Mouse (Mus musculus): ENCODE data around the gene Arl2bp. TPM values are rescaled to one million over a fixed set of nuclear protein-coding genes. Genes with fewer than 3 reads are reported as not detected.

Arl2bp gene
- total RNA-seq, 1 experiment from 2014 or later = 139 TPM

DNA sequence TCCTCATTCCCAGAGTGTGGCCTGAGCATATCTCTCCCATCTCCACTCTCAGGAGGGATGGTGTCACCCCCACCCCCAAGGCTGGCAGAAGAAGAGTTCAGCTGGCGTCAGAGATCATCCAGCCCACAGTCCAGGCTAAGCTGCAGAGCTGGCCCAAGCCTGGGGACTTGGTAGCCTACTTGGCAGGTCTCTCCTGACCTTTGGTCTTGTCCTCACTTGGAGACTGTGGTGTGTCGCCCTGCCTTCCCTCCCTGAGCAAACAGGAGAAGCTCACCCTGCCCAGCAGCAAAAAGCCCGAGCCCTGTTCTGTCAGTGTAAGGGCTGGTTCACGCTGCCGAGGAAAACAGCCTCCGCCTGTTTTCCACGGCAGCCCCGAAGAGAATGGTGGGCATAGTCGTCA is 19.6 kb downstream of the Arl2bp start:
- no peak; the same call in 1 of the 2 replicates for ATAC-seq (ENCODE audit: extremely low read depth, insufficient number of reproducible peaks, low FRiP score, poor library complexity, severe bottlenecking)

DNA sequence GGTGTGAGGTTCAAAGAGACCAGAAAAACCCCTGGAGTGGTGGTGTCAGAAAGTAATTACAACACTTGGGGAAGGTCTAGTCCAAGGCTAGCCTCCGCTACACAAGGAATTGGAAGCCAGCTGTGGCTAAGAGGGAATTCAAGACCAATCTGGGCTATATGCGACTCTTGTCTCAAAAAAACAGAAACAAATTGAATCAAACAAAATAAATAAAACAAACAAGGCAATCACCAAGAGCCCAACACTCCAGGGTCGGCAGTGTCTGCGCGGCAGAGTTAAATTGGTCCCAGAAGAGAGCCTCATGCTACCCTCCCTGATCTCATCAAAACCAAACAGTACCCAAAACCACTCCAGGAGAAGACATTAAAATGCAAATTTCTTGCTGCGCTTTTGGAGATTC is 28.3 kb downstream of the Arl2bp start:
- ATAC-seq (ENCODE audit: extremely low read depth, insufficient number of reproducible peaks, low FRiP score, poor library complexity, severe bottlenecking) = no peak

DNA sequence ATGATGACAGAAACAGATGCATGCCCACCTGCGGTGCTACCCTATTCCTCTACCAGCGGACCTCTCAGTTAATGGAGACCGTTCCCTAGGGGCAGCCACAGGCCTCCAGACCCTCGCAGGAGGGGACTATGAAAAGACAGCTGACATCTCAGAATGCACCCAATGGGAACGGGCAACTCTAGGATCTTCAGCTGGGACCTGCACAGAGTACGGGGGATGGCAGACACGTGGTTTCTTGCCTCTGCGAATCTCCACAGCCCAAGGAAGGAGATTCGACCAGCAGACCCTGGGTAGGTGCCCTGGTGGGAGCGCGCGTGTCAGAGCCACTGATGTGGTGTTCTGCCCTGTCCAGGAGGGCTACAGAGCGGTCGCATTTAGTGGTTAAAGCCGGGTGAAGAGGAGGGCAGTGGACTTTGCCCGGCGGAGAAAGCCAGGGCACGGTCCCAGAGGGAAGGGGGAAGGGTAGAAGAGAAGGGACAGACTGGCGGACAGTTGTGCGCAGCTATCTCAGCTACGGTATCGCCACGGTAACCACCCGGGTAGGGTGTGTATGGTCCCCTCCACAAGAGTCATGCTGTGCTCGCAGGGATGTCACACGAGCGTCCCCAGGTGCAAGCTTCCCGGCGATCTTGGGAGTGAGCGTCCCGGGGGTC is 29.1 kb downstream of the Arl2bp start:
- ATAC-seq (ENCODE audit: extremely low read depth, insufficient number of reproducible peaks, low FRiP score, poor library complexity, severe bottlenecking) = no peak

DNA sequence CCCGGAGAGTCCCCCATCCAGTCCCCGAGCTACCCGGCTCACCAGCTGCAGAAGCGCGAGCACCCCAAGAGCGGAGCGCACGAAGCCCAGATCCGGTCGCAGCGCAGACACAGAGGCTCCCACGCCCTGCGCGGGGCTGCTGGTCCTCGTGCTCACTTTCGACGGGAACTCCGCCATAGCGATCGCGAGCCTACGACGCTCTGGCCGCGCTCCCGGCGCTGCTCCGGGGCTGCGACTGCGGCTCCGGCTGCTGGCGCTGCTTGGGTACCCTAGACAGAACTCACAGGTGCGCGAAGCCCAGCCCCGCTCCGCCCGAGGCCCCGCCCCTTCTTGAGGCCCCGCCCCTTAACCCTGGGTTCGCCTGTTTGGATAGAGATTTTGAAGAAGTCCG is 29.6 kb downstream of the Arl2bp start, which contains the start of gene Pllp:
Gene Pllp, minus strand, starts transcription at position 285 of the 391 bp plus-strand sequence.
- ATAC-seq (ENCODE audit: extremely low read depth, insufficient number of reproducible peaks, low FRiP score, poor library complexity, severe bottlenecking) = peak; percentile 20

DNA sequence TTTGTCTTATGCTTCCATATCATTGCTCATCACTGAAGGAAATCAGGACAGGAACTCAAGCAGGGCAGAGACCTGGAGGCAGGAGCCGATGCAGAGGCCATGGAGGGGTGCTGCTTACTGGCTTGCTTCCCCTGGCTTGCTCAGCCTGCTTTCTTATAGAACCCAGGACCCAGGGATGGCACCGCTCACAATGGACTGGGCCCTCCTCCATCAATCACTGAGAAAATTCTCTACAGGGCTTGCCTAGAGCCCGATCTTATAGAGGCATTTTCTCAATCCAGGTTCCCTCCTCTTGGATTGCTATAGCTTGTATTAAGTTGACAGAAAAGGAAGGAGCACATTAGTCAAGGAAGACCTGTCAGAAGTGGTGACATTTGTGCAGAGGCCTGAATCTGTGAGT is 30.2 kb downstream of the Arl2bp start:
- ATAC-seq (ENCODE audit: extremely low read depth, insufficient number of reproducible peaks, low FRiP score, poor library complexity, severe bottlenecking) = no peak

DNA sequence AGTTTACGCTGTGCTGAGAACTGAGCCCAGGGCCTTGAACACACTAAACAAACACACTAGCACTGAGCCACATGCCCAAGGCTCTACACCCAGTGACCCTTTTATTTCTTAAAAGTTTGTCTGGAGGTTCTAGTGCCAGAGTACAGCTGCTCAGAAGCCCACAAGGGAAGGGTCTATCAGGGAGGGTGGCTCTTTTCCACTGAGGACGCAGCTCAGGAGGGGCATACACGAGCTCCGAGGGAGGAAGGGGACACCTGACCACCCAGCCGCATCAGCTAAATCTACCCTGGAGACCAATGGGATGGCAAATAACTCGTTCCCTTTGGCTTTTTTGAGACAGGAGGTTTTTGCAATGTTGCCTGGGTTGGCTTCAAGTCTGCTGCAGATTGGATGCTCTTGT is 31.6 kb downstream of the Arl2bp start:
- ATAC-seq (ENCODE audit: extremely low read depth, insufficient number of reproducible peaks, low FRiP score, poor library complexity, severe bottlenecking) = no peak

DNA sequence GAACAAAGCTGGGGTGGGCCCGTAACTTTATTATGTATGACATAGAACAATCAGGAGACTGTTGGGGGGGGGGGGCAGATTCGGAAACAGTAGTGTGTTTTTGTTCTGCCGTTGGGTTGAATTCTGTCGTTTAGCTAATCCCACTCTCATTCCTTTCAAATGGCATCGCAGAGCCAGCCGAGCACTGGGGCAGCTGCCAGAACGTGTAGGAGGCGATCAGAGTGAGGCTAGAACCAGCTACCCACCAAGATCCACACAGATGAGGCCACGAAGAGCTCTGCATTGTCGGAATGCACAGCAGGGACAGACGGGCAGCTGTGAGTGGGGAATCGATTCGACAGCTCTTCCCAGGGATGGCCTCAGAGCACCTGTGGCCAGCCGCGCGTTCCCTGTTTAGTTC is 33.0 kb downstream of the Arl2bp start:
- no peak for ATAC-seq (ENCODE audit: extremely low read depth, insufficient number of reproducible peaks, low FRiP score, poor library complexity, severe bottlenecking)

DNA sequence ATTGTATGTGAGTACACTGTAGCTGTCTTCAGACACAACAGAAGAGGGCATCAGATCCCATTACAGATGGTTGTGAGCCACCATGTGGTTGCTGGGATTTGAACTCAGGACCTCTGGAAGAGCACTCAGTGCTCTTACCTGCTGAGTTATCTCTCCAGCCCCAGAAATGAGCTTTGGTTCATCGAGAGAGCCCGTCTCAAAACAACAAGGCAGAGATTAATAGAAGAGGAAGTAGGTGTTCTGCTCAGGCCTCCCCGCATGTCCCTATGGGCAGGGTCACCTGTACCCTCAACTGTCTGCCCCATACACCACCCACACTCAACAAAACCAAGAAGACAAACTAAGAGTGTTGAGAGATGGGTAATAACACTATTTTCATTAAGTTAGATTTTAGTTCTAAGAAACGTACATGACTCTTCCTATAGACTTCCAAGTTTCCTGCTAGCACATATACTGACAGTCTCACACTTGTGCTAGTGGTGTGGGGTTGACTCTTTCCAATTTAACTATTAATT is 34.1 kb downstream of the Arl2bp start:
- no peak for ATAC-seq (ENCODE audit: extremely low read depth, insufficient number of reproducible peaks, low FRiP score, poor library complexity, severe bottlenecking)

DNA sequence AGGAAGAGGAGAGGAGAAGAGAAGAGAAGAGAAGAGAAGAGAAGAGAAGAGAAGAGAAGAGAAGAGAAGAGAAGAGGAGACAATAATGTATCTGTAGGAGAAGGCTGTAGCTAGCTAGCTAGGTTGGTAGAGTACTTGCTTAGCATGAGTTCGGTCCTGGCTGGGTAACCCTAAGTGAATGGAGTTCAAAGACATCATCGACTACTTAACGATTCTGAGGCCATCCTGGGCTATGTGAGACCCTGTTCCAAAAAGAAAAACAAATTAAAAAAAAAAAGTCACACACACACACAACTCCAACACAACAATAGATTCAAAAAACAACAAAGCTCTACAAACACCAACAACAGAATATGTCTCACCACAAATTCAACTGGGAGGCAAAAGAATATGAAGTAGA is 35.8 kb downstream of the Arl2bp start:
- ATAC-seq (ENCODE audit: extremely low read depth, insufficient number of reproducible peaks, low FRiP score, poor library complexity, severe bottlenecking) = no peak

DNA sequence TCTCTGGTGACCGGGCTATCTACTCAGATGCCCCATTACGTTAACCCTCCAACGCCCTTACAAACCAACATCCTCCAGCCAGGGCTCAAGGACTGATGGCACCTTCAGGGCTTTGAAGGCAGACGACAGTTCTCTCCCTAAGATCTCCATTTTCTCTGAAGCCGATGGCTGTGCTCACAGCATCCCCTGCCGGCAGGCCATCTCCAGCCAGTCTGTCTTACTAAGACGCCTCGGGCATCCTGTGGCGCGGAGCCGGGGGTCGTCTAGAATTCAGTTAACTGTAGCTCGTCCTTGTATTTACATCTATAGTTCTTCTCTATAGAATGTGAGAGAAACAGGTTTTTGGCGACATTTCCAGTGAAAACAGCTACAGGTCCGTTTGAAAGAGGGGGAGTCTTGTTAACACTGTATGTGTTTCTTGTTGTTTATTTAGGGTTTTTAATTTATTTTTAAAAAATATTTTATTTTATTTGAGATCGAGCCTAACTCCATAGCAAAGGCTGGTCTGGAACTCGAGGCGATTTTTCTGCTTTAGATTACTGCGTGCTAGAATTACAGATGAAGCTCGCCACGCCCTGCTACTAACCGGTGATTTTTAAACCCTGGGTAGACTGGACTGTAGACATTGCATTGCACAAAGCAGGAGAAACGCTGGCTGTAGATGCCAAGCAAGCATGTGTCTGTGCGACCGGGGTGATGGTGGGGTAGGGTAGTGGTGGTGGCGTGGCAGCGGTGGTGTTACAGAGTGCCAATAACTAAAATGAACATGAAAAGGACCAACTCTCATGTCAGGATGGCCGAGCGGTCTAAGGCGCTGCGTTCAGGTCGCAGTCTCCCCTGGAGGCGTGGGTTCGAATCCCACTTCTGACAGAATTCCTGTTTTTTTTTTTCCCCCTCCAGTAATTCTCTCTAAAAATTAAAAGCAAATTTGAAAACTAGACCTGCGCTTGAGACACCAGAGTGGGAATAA is 36.7 kb downstream of the Arl2bp start:
- peak; percentile 48 for ATAC-seq (ENCODE audit: extremely low read depth, insufficient number of reproducible peaks, low FRiP score, poor library complexity, severe bottlenecking)

DNA sequence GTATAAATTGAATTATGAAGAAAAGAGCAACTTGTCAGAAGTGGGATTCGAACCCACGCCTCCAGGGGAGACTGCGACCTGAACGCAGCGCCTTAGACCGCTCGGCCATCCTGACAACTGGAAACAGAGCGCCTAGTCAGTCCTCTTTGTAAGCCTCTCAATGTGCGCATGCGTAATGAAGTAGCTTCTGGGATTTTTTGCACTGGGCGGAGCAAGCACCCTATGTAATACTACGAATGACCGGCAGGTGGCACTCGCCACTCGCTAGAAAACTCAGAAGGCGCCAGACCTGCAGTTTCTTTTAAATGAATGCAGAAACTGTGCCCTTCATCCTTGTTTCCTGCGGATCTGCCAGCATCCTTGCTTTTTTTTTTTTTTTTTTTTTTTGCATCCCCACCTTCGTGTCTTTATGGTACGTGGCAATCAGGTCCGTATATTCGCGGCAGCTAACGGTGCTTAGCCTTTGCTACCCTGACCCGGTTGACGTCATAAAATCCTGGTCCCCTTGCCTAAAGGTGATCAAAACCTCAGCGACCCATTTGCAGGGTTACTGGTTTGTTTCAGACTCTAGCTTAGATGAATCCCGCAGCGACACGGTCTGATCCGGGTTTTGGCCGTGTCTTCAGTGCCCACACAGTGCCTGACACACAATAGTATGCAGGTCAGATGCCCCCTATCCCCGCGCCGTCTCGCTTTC is 37.7 kb downstream of the Arl2bp start:
- ATAC-seq (ENCODE audit: extremely low read depth, insufficient number of reproducible peaks, low FRiP score, poor library complexity, severe bottlenecking) = peak; percentile 87

DNA sequence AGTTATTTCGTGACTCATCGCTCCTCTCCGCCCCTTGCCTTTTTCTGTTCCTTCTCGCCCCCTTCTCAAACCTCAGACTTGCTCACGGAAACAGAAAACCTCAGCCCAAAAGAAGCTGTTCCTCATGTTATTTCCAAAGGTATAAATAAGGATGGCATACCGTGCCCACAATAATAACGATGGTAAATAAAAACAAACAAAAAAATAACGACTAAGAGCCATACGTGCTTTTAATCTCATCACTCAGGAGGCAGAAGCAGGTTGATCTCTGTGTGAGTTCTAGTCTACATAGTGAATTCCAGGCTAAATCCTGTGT is 38.2 kb downstream of the Arl2bp start:
- ATAC-seq (ENCODE audit: extremely low read depth, insufficient number of reproducible peaks, low FRiP score, poor library complexity, severe bottlenecking) = no peak

DNA sequence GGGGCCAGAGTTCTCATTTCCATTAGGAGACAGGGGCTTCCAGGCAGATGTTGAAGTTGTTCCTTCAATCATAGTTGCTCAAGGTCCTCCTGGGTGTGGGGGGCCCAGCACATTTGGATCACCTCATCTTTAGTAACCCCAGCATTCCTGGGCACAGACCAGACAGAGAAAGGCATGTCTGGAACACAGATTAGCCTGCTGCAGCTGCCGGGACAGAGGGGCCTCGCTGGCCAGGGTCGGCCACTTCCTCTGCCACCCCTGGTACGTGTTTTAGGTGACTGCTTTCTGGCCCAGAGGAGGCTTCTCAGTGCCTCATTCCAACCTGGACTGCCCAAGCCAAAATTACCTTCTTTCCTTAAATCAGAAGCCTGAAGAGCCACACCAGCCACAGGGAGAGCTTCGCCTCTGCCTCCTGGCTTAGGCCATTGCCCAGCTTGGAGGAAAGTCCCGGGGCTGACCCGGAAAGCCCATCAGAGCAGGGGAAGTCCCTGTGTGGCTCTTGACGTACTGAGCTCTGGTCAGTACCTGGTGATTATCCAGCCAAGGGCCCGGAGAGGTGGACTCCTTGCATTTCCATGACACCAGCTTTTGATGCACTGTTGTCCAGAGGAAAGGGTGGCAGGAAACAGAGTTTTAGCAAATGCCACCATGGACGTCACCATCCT is 39.3 kb downstream of the Arl2bp start:
- ATAC-seq (ENCODE audit: extremely low read depth, insufficient number of reproducible peaks, low FRiP score, poor library complexity, severe bottlenecking) = no peak

DNA sequence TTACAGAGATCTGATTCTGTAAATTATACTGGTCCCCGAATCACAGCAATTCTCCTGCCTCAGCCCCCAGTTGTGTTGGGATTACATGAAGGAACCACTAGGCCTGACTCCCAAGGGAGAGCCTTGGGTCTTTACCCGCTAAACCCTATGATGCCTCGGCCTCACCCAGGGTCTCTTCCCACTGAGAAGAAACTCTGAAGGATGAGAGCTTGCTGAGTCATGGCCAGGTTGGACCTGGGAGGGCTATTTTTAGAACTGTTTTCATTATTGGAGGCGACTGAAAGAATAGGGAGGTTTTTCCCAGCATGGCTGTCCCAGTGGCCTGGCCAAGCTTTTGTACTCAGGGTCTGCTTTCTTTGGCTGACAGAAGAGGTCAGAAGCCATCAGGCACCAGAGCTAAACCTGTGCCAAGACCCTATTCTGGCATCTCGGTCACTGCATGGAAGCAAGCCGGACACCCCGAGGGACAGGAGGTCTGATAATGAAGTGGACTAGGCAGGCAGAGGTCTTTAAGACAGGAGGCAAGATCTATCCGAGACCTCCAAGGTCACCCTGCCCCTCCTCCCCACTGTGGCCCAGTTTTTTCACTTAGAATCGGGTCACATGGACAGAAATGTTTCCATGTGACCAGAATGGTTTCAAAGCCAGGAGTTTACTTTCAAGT is 40.5 kb downstream of the Arl2bp start:
- ATAC-seq (ENCODE audit: extremely low read depth, insufficient number of reproducible peaks, low FRiP score, poor library complexity, severe bottlenecking) = no peak

DNA sequence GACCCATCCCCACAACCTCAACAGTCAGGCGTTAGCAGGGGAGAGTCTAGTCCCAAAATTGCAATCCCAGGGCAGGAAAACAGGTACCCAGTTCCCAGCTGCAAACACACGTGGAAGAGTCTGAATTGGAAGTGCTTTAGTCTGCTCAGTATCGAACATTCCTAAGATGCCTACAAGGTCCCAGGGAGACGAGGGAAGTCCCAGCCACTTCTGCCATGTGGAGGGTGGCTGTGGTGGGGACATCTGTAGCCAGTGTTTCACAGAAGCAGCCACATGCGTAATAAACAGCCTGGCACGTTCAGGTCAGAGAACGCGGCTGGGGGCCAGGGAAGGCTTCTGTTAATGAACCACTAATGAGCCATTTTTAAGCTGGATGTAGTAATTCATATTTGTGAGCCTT is 43.9 kb downstream of the Arl2bp start:
- no peak for ATAC-seq (ENCODE audit: extremely low read depth, insufficient number of reproducible peaks, low FRiP score, poor library complexity, severe bottlenecking)

DNA sequence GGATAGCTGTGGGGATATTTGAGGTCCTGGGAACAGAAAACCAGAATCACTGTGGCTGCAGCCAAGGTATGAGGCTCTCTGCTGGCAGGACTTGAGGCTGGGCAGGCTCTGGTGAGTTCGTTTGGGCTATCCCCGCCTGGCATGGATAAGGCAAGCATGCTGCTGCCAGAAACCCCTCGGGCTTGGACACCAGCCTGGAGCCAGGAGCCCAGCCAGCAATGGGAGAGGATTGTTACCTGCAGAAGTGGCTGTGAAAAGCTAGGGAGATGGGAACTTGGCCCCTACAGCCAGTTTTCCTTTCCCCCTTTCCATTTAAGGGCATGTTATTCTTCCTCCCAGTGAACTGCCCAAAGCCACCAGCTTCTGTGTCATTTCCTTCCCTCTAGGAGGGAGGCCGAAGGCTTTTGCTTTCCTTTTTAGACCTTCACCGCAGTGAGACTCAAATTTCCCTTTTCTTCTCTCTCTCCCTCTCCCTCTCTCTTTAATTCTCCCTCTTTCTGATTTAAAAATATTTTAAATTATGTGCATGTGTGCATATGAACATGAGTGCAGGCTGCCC is 44.8 kb downstream of the Arl2bp start:
- ATAC-seq (ENCODE audit: extremely low read depth, insufficient number of reproducible peaks, low FRiP score, poor library complexity, severe bottlenecking) = no peak

DNA sequence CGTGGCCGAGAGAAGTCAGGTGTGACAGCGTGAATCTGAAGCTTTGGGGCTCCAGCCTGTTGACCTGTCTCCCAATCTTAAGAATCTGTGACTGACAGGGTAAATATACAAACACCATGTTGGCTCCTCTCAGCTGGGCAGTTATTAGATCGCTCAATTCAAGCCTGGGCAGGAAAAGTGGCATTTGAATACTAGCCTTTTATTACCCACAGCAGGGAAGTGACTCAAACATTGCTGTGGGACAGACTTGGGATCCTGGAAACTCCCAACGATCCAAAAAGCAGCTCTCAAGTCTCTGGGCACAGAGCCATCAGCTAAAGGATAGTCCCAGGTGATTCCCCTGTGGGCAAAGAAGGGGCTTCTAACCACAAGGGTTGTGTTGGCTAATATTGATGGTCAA is 48.2 kb downstream of the Arl2bp start:
- no peak for ATAC-seq (ENCODE audit: extremely low read depth, insufficient number of reproducible peaks, low FRiP score, poor library complexity, severe bottlenecking)

DNA sequence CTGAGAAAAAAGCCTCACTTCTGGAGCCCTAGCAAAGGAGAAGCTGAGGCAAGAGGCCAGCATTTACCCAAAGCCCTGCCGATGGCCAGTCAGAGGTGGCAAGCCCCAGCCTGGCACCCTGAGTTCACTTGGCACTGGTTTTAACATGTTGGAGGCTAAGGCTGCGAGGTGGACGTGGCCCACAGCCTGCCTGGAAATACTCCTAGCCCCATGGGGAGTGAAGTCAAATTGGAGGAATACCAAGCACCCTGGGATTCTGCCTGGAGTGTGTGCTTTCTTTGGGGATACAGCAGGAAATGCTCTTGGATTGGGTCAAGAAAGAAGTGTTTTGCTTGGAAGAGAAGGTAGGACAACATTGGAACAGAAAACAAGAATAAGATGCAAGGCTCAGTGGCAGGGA is 49.5 kb downstream of the Arl2bp start:
- no peak for ATAC-seq (ENCODE audit: extremely low read depth, insufficient number of reproducible peaks, low FRiP score, poor library complexity, severe bottlenecking)
